ENCODE assay signal across 8 mouse cellular contexts in the genomic region with DNA sequence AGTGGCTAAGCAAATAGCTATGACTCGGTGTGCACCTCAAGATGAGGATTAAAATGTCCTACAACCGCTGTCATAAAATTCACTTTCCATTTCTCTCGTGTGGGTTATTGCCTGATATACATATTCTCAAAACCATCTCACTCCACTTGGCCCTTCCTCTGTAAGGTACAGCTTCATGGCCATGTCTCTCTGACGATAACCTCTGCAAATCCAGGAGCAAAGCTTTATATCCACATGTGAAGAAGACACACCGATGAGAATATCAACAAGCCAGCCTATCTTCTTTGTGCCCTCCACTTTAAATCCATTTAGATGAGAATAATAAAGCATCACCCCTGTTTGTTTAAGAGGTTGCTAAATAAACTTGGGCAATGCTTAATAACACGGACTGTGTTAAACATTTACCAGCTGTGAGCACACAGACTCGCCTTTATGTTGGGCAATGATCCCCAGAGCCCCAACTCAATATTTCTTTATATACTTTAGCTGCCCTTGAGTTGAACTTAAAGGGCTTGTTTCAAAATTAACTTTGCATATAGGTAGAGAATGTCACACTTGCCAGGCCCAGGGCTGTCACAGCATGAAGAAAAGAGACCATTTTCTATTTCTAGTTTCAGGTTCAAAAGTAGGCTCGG.
DNase-seq lines count a peak whose midpoint lies in the region; ATAC-seq and TF ChIP-seq lines count a peak whose summit lies in the region.
"Had no signal": no experiment of that assay in that cellular context is flagged by ENCODE, and none has a peak within 500 bp of the region (broad histone marks: within the 10 kb centered on the region; RNA-seq: fewer than 3 reads in every experiment).

No protein-coding gene starts in this region.

- no peaks in the 10 kb centered on the region for H3K27me3 ChIP-seq in lung, embryonic 14.5 days (ENCODE audit: insufficient read depth, low read length)
- no peaks in the 10 kb centered on the region for H3K27me3 ChIP-seq in intestine, embryonic 15.5 days (replicated peaks)
- H3K27me3 ChIP-seq in liver, postnatal 0 days (ENCODE audit: insufficient read depth, low read length): no peaks in the 10 kb centered on the region
- H3K27me3 ChIP-seq: Patski had no signal

- H3K36me3 ChIP-seq in lung, embryonic 14.5 days (ENCODE audit: insufficient read depth): no peaks in the 10 kb centered on the region
- no peaks in the 10 kb centered on the region for H3K36me3 ChIP-seq in intestine, embryonic 15.5 days
- no peaks in the 10 kb centered on the region for H3K36me3 ChIP-seq in liver, postnatal 0 days (replicated peaks; ENCODE audit: insufficient read depth, low read length)

- no peaks in the 10 kb centered on the region for H3K9me3 ChIP-seq in lung, embryonic 14.5 days (ENCODE audit: low read depth, low read length)
- H3K9me3 ChIP-seq in intestine, embryonic 15.5 days: no peaks in the 10 kb centered on the region
- H3K9me3 ChIP-seq in liver, postnatal 0 days (ENCODE audit: low read length): no peaks in the 10 kb centered on the region

- DNase-seq in lung, embryonic 14.5 days: peak; percentile 61
- no peak for DNase-seq in lung, adult 18-20 months
- DNase-seq in liver, postnatal 0 days: no peak
- DNase-seq in yolk sac, embryonic 10.5 days (ENCODE audit: low spot score): peak; percentile 57
- DNase-seq in left cerebral cortex, postnatal 10 days (ENCODE audit: extremely low spot score in 1 of 2, low spot score in 2 of 2): no peak

- WGBS in lung, embryonic 14.5 days: 24% methylated on average over 8 of the region's 8 CpGs
- 19% methylated on average over 8 of the region's 8 CpGs for WGBS in intestine, embryonic 15.5 days
- 44% methylated on average over 8 of the region's 8 CpGs for WGBS in liver, postnatal 0 days (ENCODE audit: insufficient replicate concordance)

- H3K27ac ChIP-seq in lung, embryonic 14.5 days (ENCODE audit: low read depth): peak overlapping the region; percentile 91
- H3K27ac ChIP-seq in intestine, embryonic 15.5 days: peak overlapping the region; percentile 64
- H3K27ac ChIP-seq in liver, postnatal 0 days (ENCODE audit: low read depth): peak overlapping the region; percentile 62

- intact Hi-C loops in left cerebral cortex, postnatal 10 days (cut with DNase I): loop anchor here (2.0 to 10.0 kb wide), 3 partner anchors 111 to 371 kb away; partner anchors contain the start of gene Serp2

- H3K9ac ChIP-seq in lung, embryonic 14.5 days: no peak overlapping the region
- no peak overlapping the region for H3K9ac ChIP-seq in intestine, embryonic 15.5 days
- no peak overlapping the region for H3K9ac ChIP-seq in liver, postnatal 0 days (replicated peaks)

- peak; percentile 74 for ATAC-seq in lung, embryonic 14.5 days (ENCODE audit: insufficient read depth)
- ATAC-seq in intestine, embryonic 15.5 days: peak; percentile 88
- ATAC-seq in liver, postnatal 0 days: peak; percentile 94
- no peak for ATAC-seq in inflammation-experienced regulatory T-cells, adult 6 months
- ATAC-seq: Patski had no signal

- H3K4me3 ChIP-seq in lung, embryonic 14.5 days (ENCODE audit: low read depth, low read length): no peak overlapping the region
- H3K4me3 ChIP-seq in intestine, embryonic 15.5 days (replicated peaks): no peak overlapping the region
- no peak overlapping the region for H3K4me3 ChIP-seq in liver, postnatal 0 days (ENCODE audit: low read depth, low read length)

- H3K4me2 ChIP-seq in lung, embryonic 14.5 days: peak overlapping the region; percentile 43
- peak overlapping the region; percentile 25 for H3K4me2 ChIP-seq in intestine, embryonic 15.5 days (replicated peaks)
- H3K4me2 ChIP-seq in liver, postnatal 0 days (ENCODE audit: low read depth, low read length): no peak overlapping the region

- peaks cover 24% of the 10 kb centered on the region for H3K4me1 ChIP-seq in lung, embryonic 14.5 days (ENCODE audit: insufficient read depth)
- peaks cover 23% of the 10 kb centered on the region for H3K4me1 ChIP-seq in intestine, embryonic 15.5 days (replicated peaks)
- peaks cover 5% of the 10 kb centered on the region; the same call in 1 of the 2 replicates for H3K4me1 ChIP-seq in liver, postnatal 0 days (ENCODE audit: insufficient read depth)

- TF ChIP-seq CTCF in lung, embryonic 14.5 days (IDR thresholded peaks at IDR 0.05; ENCODE audit: low read depth): no peak
- TF ChIP-seq CTCF in liver, postnatal 0 days (IDR thresholded peaks at IDR 0.05; ENCODE audit: low read depth): no peak

- TF ChIP-seq EP300 in liver, postnatal 0 days (IDR thresholded peaks at IDR 0.05; ENCODE audit: low read depth): no peak

Comparison
In these comparisons a context has a peak if more than half of its experiments do, and no peak if none do; other contexts are left out.
1. DNase-seq: peak in lung, embryonic 14.5 days (single experiment) and yolk sac, embryonic 10.5 days (single experiment); none in lung, adult 18-20 months (0 of 2), liver, postnatal 0 days (single experiment) and left cerebral cortex, postnatal 10 days (0 of 2).
2. Peak in every context shown above with its lines, with median percentiles within 50 percentile points of each other: H3K27ac ChIP-seq.